Mouse (Mus musculus) lung, embryonic 15.5 days (tissue): ENCODE measurements around the gene Brpf3. TPM values are rescaled to one million over a fixed set of nuclear protein-coding genes. Genes with fewer than 3 reads are reported as not detected.

ENCODE experiments used
- ATAC-seq: fragments of 200-750 bp; cut with Nextera tagmentation; 2 replicates; pipeline ENCODE4 v1.8.0; 2017; ENCODE audit warnings: moderate number of reproducible peaks, borderline replicate concordance; ENCODE audit not compliant: low FRiP score, low TSS enrichment; ENCODE audit errors: extremely low read depth
- H3K27ac ChIP-seq: fragments of 300-500 bp; sonication (generic); 2 replicates; pipeline ENCODE4 v1.5.1; 2015; ENCODE audit warnings: moderate library complexity, mild to moderate bottlenecking, inconsistent platforms
- H3K27me3 ChIP-seq: fragments of 300-500 bp; sonication (generic); 2 replicates; pipeline ENCODE4 v1.6.1; 2015; ENCODE audit warnings: inconsistent platforms
- H3K36me3 ChIP-seq: fragments of 300-500 bp; sonication (generic); 2 replicates; pipeline ENCODE4 v1.6.1; 2015; ENCODE audit warnings: inconsistent platforms
- H3K4me1 ChIP-seq: fragments of 300-500 bp; sonication (generic); 2 replicates; pipeline ENCODE4 v1.6.1; 2015; ENCODE audit warnings: inconsistent platforms
- H3K4me2 ChIP-seq: fragments of 300-500 bp; sonication (generic); 2 replicates; pipeline ENCODE4 v1.6.1; 2015; ENCODE audit warnings: inconsistent platforms, mild to moderate bottlenecking, moderate library complexity
- H3K4me3 ChIP-seq: fragments of 300-500 bp; sonication (generic); 2 replicates; pipeline ENCODE4 v1.5.1; 2015; ENCODE audit warnings: mild to moderate bottlenecking, inconsistent platforms
- H3K9ac ChIP-seq: fragments of 300-500 bp; sonication (generic); 2 replicates; pipeline ENCODE4 v1.6.1; 2015; ENCODE audit warnings: inconsistent platforms
- H3K9me3 ChIP-seq: fragments of 300-500 bp; sonication (generic); 2 replicates; pipeline ENCODE4 v1.6.1; 2016; ENCODE audit warnings: inconsistent platforms
- WGBS: fragments of 180-500 bp; shearing (Covaris S2); methylation state at CpG from one replicate; pipeline ENCODE4 v1.1.7; 2015; 5-methylcytosine and 5-hydroxymethylcytosine counted together
- polyA plus RNA-seq: library from polyadenylated mRNA; unstranded; fragments of >200 nt; fragmentation: Nextera tagmentation; extraction: Ambion mirVana; gene quantifications from 2 replicates; pipeline ENCODE4 v1.2.1, GENCODE M21; 2015

Brpf3 gene
- polyA plus RNA-seq, 1 experiment from 2014 or later: 12.9 TPM

GRCm38 (mm10) chr17:28866921-28867320, 66.0 kb downstream of the Brpf3 start:
- Histone ChIP-seq H3K4me2 (no peak overlapping the region), H3K36me3 (no peaks in the 10 kb centered on the region), H3K4me3 (no peak overlapping the region), H3K9me3 (no peaks in the 10 kb centered on the region), H3K4me1 (no peaks in the 10 kb centered on the region), H3K27me3 (no peaks in the 10 kb centered on the region), H3K9ac (no peak overlapping the region), H3K27ac (no peak overlapping the region)
- no peak for ATAC-seq

DNA sequence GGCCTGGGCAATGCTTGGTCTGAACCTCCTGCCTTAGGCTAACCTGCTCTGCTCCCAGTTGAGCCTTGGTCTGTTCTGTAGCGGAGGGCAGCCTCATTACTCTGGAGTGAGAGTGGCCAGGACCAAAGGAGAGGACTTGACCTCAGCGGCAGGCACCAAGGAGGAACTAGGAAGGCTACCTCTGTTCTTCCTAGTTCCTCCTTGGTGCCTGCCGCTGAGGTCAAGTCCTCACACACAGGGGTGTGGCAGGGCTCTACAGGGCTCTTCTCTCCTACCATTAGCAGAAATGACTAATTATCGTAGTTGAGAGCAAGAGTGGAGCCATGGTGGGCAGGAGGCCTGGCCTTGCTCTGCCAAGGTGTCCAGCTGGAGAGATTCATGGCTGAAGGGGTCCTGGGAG, 66.5 kb downstream of the Brpf3 start:
- WGBS: 87% methylated on average over 4 of the region's 4 CpGs

DNA sequence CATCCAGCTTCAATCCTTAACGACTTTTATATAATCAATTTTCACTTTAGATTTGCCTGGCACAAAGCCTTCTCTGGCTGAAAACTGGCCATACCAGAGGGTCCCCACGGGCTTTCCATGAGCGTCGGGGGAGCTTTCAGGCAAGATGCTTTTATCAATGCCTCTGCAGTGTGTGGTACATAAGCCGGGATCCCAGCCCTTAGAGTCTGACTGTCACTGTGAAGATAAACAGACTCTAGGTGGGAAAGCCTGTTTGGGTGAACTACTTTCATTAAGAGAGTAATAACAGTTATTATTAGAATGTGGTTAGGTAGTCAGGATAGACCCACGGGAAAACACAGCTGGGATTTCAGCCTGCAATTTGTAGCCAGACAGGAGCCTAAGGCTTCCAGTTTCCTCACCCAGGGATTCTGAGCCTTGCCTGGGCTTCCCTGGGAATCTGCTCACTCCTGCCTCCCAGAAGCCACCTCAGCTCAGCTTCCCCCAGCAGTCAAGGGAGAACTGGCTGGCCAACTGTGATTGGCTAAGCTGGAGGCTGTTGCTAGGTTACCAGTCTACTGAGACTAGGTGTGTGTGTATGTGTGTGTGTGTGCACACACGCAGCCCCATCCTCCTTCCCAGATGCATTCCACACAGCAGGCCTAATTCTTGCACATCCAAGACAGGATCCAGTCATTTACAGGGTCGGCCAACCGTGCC, 68.7 kb downstream of the Brpf3 start:
- no peaks in the 10 kb centered on the region for H3K36me3 ChIP-seq
- no peak for ATAC-seq
- H3K4me3 ChIP-seq: no peak overlapping the region
- no peaks in the 10 kb centered on the region for H3K4me1 ChIP-seq
- no peaks in the 10 kb centered on the region for H3K27me3 ChIP-seq
- WGBS: 55% methylated on average over 9 of the region's 9 CpGs
- H3K9me3 ChIP-seq: no peaks in the 10 kb centered on the region
- no peak overlapping the region for H3K27ac ChIP-seq
- H3K4me2 ChIP-seq: no peak overlapping the region
- H3K9ac ChIP-seq: no peak overlapping the region

More for the DNA sequence above, 66.5 kb downstream of the Brpf3 start:
- Histone ChIP-seq H3K27ac (no peak overlapping the region), H3K9ac (no peak overlapping the region), H3K4me3 (no peak overlapping the region), H3K27me3 (no peaks in the 10 kb centered on the region), H3K4me2 (no peak overlapping the region), H3K9me3 (no peaks in the 10 kb centered on the region), H3K4me1 (no peaks in the 10 kb centered on the region), H3K36me3 (no peaks in the 10 kb centered on the region)
- ATAC-seq: no peak

GRCm38 (mm10) chr17:28870435-28870834, 69.5 kb downstream of the Brpf3 start:
- H3K4me3 ChIP-seq: no peak overlapping the region

GRCm38 (mm10) chr17:28871831-28872230, 70.9 kb downstream of the Brpf3 start:
- Histone ChIP-seq H3K27ac (no peak overlapping the region), H3K27me3 (no peaks in the 10 kb centered on the region), H3K4me1 (peaks cover 12% of the 10 kb centered on the region), H3K4me2 (no peak overlapping the region), H3K36me3 (no peaks in the 10 kb centered on the region), H3K9ac (no peak overlapping the region), H3K9me3 (no peaks in the 10 kb centered on the region), H3K4me3 (no peak overlapping the region)
- WGBS: 57% methylated on average over 11 of the region's 11 CpGs
- no peak for ATAC-seq

More at GRCm38 (mm10) chr17:28870435-28870834, 69.5 kb downstream of the Brpf3 start:
- H3K27me3 ChIP-seq: no peaks in the 10 kb centered on the region
- no peak overlapping the region for H3K4me2 ChIP-seq
- no peaks in the 10 kb centered on the region for H3K9me3 ChIP-seq
- peaks cover 7% of the 10 kb centered on the region for H3K4me1 ChIP-seq
- no peaks in the 10 kb centered on the region for H3K36me3 ChIP-seq
- ATAC-seq: no peak
- no peak overlapping the region for H3K9ac ChIP-seq
- H3K27ac ChIP-seq: no peak overlapping the region
- 74% methylated on average over 5 of the region's 5 CpGs for WGBS

- no peak overlapping the region for H3K4me2 ChIP-seq
- no peak for ATAC-seq
- no peaks in the 10 kb centered on the region for H3K27me3 ChIP-seq
- no peaks in the 10 kb centered on the region for H3K36me3 ChIP-seq
- H3K27ac ChIP-seq: no peak overlapping the region
- H3K4me3 ChIP-seq: no peak overlapping the region
- WGBS: 75% methylated on average over 7 of the region's 7 CpGs
- no peak overlapping the region for H3K9ac ChIP-seq
- no peaks in the 10 kb centered on the region for H3K9me3 ChIP-seq
- H3K4me1 ChIP-seq: peaks cover 14% of the 10 kb centered on the region
Observed at GRCm38 (mm10) chr17:28872322-28872721, 71.4 kb downstream of the Brpf3 start.

- WGBS: 75% methylated on average over 4 of the region's 4 CpGs
- no peak overlapping the region for H3K27ac ChIP-seq
- H3K9ac ChIP-seq: no peak overlapping the region
- ATAC-seq: no peak
- H3K4me1 ChIP-seq: peaks cover 14% of the 10 kb centered on the region
- no peaks in the 10 kb centered on the region for H3K27me3 ChIP-seq
- no peak overlapping the region for H3K4me3 ChIP-seq
- no peaks in the 10 kb centered on the region for H3K9me3 ChIP-seq
- no peak overlapping the region for H3K4me2 ChIP-seq
- no peaks in the 10 kb centered on the region for H3K36me3 ChIP-seq
Observed at GRCm38 (mm10) chr17:28874216-28874615, 73.3 kb downstream of the Brpf3 start.

DNA sequence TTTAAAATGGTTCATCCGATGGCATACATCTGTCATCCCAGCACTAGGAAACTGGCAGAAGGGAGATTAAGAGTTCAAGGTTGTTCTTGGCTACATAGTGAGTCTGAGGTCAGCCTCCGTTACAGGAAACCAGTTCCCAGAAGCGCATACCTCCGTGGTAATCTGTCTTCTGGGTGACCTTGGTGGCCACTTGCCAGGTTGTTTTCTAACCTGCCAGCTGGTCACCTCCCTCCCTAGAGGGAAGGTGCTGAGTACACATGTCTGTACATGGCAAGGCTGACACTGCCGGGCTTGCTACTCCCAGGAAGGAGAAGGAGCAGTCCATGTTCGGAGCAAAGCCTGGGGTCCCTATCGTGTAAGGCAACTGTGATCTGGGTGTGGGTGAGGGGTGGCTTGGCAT, 73.9 kb downstream of the Brpf3 start:
- H3K36me3 ChIP-seq: no peaks in the 10 kb centered on the region
- H3K27ac ChIP-seq: no peak overlapping the region
- no peak overlapping the region for H3K4me3 ChIP-seq
- WGBS: 41% methylated on average over 7 of the region's 7 CpGs
- H3K4me1 ChIP-seq: peaks cover 15% of the 10 kb centered on the region
- H3K9me3 ChIP-seq: no peaks in the 10 kb centered on the region
- H3K4me2 ChIP-seq: peak overlapping the region; percentile 6; the same call in 1 of the 2 replicates
- no peaks in the 10 kb centered on the region for H3K27me3 ChIP-seq
- ATAC-seq: no peak
- no peak overlapping the region for H3K9ac ChIP-seq

DNA sequence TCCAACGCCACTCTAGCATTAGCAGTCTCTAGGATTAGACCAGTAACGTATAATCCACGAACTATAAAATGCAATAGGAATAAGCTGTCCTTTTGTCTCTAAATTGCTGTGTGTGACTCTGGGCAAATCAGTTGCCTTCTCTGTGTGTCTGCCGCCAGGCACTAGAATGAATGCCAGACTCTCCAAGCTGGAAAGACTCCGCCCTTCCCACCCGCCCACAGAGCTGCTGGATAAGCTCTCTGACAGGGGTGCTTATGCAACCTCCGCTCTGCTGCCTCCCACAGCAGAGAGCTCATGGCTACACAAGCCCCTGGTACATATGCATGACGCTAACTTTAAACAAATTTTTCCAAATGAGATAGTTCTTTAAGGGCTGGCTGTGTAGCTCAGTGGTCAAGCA, 74.4 kb downstream of the Brpf3 start:
- ATAC-seq: peak; percentile 74; the same call in 1 of the 2 replicates
- Histone ChIP-seq H3K9ac (no peak overlapping the region), H3K27ac (no peak overlapping the region), H3K4me2 (peak overlapping the region; percentile 6; the same call in 1 of the 2 replicates), H3K9me3 (no peaks in the 10 kb centered on the region), H3K4me3 (no peak overlapping the region), H3K4me1 (peaks cover 19% of the 10 kb centered on the region), H3K27me3 (no peaks in the 10 kb centered on the region; the same call in 1 of the 2 replicates), H3K36me3 (no peaks in the 10 kb centered on the region)
- 34% methylated on average over 8 of the region's 8 CpGs for WGBS

- no peaks in the 10 kb centered on the region for H3K36me3 ChIP-seq
- H3K4me3 ChIP-seq: no peak overlapping the region
- H3K4me1 ChIP-seq: peaks cover 20% of the 10 kb centered on the region
- H3K9me3 ChIP-seq: no peaks in the 10 kb centered on the region
- H3K9ac ChIP-seq: no peak overlapping the region
- peaks cover 4% of the 10 kb centered on the region for H3K27me3 ChIP-seq
- no peak overlapping the region for H3K4me2 ChIP-seq
- H3K27ac ChIP-seq: no peak overlapping the region
- ATAC-seq: no peak
- WGBS: 63% methylated on average over 5 of the region's 5 CpGs
Observed at GRCm38 (mm10) chr17:28876331-28876730, 75.4 kb downstream of the Brpf3 start.

DNA sequence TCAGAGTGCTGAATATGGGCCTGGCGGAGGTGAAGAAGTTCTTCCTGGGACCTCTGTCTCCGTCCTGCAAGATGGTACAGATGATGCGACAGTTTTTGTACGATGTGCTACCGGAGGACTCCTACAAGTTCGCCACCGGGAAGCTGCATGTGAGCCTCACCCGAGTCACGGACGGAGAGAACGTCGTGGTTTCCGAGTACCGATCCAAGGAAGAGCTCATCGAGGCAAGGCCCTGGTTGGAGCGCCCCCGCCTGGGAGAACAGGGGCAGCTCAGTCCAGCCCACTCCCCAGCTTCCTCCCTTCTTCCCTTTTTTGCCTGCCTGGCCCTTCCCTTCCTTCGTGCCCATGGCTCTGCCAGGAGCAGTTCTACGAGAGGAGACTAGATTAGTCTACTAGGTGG, 75.9 kb downstream of the Brpf3 start:
- H3K4me1 ChIP-seq: peaks cover 20% of the 10 kb centered on the region
- ATAC-seq: no peak
- H3K9ac ChIP-seq: no peak overlapping the region
- peaks cover 7% of the 10 kb centered on the region for H3K27me3 ChIP-seq
- WGBS: 22% methylated on average over 19 of the region's 19 CpGs
- no peaks in the 10 kb centered on the region for H3K36me3 ChIP-seq
- no peaks in the 10 kb centered on the region for H3K9me3 ChIP-seq
- H3K4me3 ChIP-seq: no peak overlapping the region
- 0 out of 2 replicates have a peak overlapping the region, but pooled peaks have one; percentile 24 for H3K4me2 ChIP-seq
- no peak overlapping the region for H3K27ac ChIP-seq

GRCm38 (mm10) chr17:28879931-28880391, 79.1 kb downstream of the Brpf3 start:
- Histone ChIP-seq H3K27ac (no peak overlapping the region), H3K9ac (no peak overlapping the region), H3K4me1 (peaks cover 25% of the 10 kb centered on the region), H3K4me3 (no peak overlapping the region), H3K36me3 (no peaks in the 10 kb centered on the region), H3K9me3 (no peaks in the 10 kb centered on the region), H3K4me2 (peak overlapping the region; percentile 36; the same call in 1 of the 2 replicates), H3K27me3 (peaks cover 7% of the 10 kb centered on the region)
- ATAC-seq: no peak
- WGBS: 5% methylated on average over 18 of the region's 18 CpGs
